ENCODE assay signal across 9 mouse cellular contexts in the genomic region with DNA sequence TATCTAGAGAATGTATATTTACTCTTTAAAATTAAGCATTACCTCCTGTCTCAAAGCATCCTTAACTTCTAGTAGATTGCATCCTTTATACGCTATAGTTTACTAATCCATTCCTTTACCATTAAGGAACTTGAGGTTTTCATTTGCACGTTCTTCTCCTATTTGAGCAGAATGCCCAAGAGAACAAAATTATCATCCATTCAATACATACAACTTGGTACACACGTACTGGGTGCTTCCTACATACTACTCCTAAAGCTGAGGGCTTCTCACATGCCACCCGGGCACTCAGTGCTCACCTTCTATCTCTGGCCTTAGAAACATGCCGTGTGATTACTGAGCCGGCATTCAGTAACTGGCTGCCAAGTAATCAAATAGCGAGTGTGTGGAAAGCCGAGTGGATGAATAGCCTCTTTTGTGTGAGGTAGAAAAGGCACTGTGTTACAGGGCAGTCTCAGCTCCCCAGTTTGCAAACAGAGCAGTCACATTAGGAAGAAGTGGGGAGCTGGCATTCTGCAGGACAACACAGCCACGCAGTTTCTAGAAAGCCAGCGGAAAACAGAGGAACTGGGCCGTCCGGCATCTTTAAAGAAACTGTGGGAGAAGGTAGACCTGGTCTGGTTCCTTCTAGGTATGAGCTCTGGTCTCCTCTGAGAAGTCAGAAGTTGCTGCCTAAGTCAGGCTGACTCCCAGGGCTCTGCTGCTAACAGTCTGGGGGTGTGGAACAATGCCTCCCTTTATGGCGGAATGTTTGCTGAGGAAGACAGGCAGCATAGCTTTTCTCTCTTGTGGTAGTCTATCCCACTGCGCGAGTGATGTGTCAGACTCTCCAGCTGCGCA. TPM values are rescaled to one million over a fixed set of nuclear protein-coding genes. Genes with fewer than 3 reads are reported as not detected.
DNase-seq lines count a peak whose midpoint lies in the region.
"Had no signal": no experiment of that assay in that cellular context is flagged by ENCODE, and none has a peak within 500 bp of the region (broad histone marks: within the 10 kb centered on the region; RNA-seq: fewer than 3 reads in every experiment).

No protein-coding gene starts in this region.

- H3K4me1 ChIP-seq in hindbrain, embryonic 10.5 days (replicated peaks), result peaks cover 21% of the 10 kb centered on the region
- peaks cover 22% of the 10 kb centered on the region for H3K4me1 ChIP-seq in midbrain, embryonic 10.5 days

- H3K36me3 ChIP-seq in hindbrain, embryonic 10.5 days, result no peaks in the 10 kb centered on the region
- H3K36me3 ChIP-seq in midbrain, embryonic 10.5 days, result no peaks in the 10 kb centered on the region

- peak overlapping the region; percentile 42 for H3K4me3 ChIP-seq in hindbrain, embryonic 10.5 days
- H3K4me3 ChIP-seq in midbrain, embryonic 10.5 days, result peak overlapping the region; percentile 39

- H3K9me3 ChIP-seq in hindbrain, embryonic 10.5 days, result peaks cover 6% of the 10 kb centered on the region; the same call in 1 of the 2 replicates
- peaks cover 3% of the 10 kb centered on the region; the same call in 1 of the 2 replicates for H3K9me3 ChIP-seq in midbrain, embryonic 10.5 days (replicated peaks)

- H3K27me3 ChIP-seq in hindbrain, embryonic 10.5 days (ENCODE audit: insufficient read depth, poor library complexity, severe bottlenecking), result peaks cover 14% of the 10 kb centered on the region
- peaks cover 6% of the 10 kb centered on the region for H3K27me3 ChIP-seq in midbrain, embryonic 10.5 days (ENCODE audit: low read depth, poor library complexity, severe bottlenecking)

- WGBS in hindbrain, embryonic 10.5 days, result 18% methylated on average over 16 of the region's 16 CpGs
- 19% methylated on average over 16 of the region's 16 CpGs for WGBS in midbrain, embryonic 10.5 days

- peak overlapping the region; percentile 90 for H3K27ac ChIP-seq in hindbrain, embryonic 10.5 days
- H3K27ac ChIP-seq in midbrain, embryonic 10.5 days (replicated peaks), result peak overlapping the region; percentile 87

- DNase-seq in cerebellum, postnatal 10 days, result peak; percentile 13 to 14
- no peak for DNase-seq in cerebellum, postnatal 36 days
- DNase-seq in ZHBTc4 (ENCODE audit: low read depth, low spot score), result peak; percentile 23
- DNase-seq in hindbrain, embryonic 10.5 days (ENCODE audit: low spot score), result peak; percentile 50
- peak; percentile 41 for DNase-seq in midbrain, embryonic 10.5 days (ENCODE audit: low spot score)
- DNase-seq in B cell, adult 2 months, result no peak
- no peak for DNase-seq in spleen, postnatal 4 days (ENCODE audit: low spot score in 2 of 2)
- no peak for DNase-seq in gastrocnemius, postnatal 4 days (ENCODE audit: low spot score in 2 of 2)
- DNase-seq: kidney, adult 8-10 months had no signal

RNA-seq across cellular contexts. Expression of a gene that starts 16.9 kb away (rescaled TPM):
- polyA plus RNA-seq in hindbrain, embryonic 10.5 days (2016; fragmentation: Nextera tagmentation; extraction: Ambion mirVana), result 11.1 and 13.6 TPM in 2 replicates
- polyA plus RNA-seq in midbrain, embryonic 10.5 days (2016; fragmentation: Nextera tagmentation; extraction: Ambion mirVana), result 12.7 and 15.7 TPM in 2 replicates
- 1 to 10 TPM; 5.5 to 5.8 TPM for total RNA-seq in gastrocnemius, postnatal 4 days (2021)

RNA-seq across cellular contexts. Expression of a gene that starts 28.2 kb away (rescaled TPM):
- 210 and 216 TPM in 2 replicates for polyA plus RNA-seq in hindbrain, embryonic 10.5 days (2016; fragmentation: Nextera tagmentation; extraction: Ambion mirVana)
- 228 and 233 TPM in 2 replicates for polyA plus RNA-seq in midbrain, embryonic 10.5 days (2016; fragmentation: Nextera tagmentation; extraction: Ambion mirVana)
- 10 to 100 TPM; 87.6 to 90.8 TPM for total RNA-seq in gastrocnemius, postnatal 4 days (2021)

RNA-seq across cellular contexts. Expression of a gene that starts 37.2 kb away (rescaled TPM):
- polyA plus RNA-seq in hindbrain, embryonic 10.5 days (2016; fragmentation: Nextera tagmentation; extraction: Ambion mirVana), result 1.7 and 2.7 TPM in 2 replicates
- 1.3 and 1.9 TPM in 2 replicates for polyA plus RNA-seq in midbrain, embryonic 10.5 days (2016; fragmentation: Nextera tagmentation; extraction: Ambion mirVana)
- total RNA-seq in gastrocnemius, postnatal 4 days (2021), result 1 to 10 TPM; 9.2 to 9.3 TPM

Comparison
In these comparisons a context has a peak if more than half of its experiments do, and no peak if none do; other contexts are left out.
1. DNase-seq: peak in cerebellum, postnatal 10 days (2 of 2), ZHBTc4 (single experiment), hindbrain, embryonic 10.5 days (single experiment) and midbrain, embryonic 10.5 days (single experiment); none in cerebellum, postnatal 36 days (0 of 2), B cell, adult 2 months (0 of 2), spleen, postnatal 4 days (0 of 2) and gastrocnemius, postnatal 4 days (0 of 2).